Mouse (Mus musculus) limb, embryonic 11.5 days (tissue): ENCODE data around the gene Dcaf8. TPM values are rescaled to one million over a fixed set of nuclear protein-coding genes. Genes with fewer than 3 reads are reported as not detected.

Source experiments
- ATAC-seq: fragments of 200-750 bp; cut with Nextera tagmentation; 2 replicates; pipeline ENCODE4 v1.8.0; 2017; ENCODE audit warnings: low read depth; ENCODE audit not compliant: insufficient number of reproducible peaks, low FRiP score, low TSS enrichment
- DNase-seq: peaks from one replicate; pipeline ENCODE4 v3.0.0-alpha.2; 2015; ENCODE audit warnings: low spot score
- H3K27ac ChIP-seq: fragments of 300-500 bp; sonication (generic); replicated peaks from 2 replicates; pipeline ENCODE4 v1.5.1; 2014; ENCODE audit warnings: low read depth, mild to moderate bottlenecking, low read length
- H3K27me3 ChIP-seq: fragments of 300-500 bp; sonication (generic); 2 replicates; pipeline ENCODE4 v1.6.1; 2014; ENCODE audit warnings: mild to moderate bottlenecking, low read length, mixed read lengths; ENCODE audit not compliant: control insufficient read depth, insufficient read depth
- H3K36me3 ChIP-seq: fragments of 300-500 bp; sonication (generic); 2 replicates; pipeline ENCODE4 v1.6.1; 2014; ENCODE audit warnings: mild to moderate bottlenecking, low read length, moderate library complexity, mixed read lengths; ENCODE audit not compliant: control insufficient read depth, insufficient read depth
- H3K4me1 ChIP-seq: fragments of 300-500 bp; sonication (generic); 2 replicates; pipeline ENCODE4 v1.6.1; 2014; ENCODE audit warnings: low read length, mixed read lengths; ENCODE audit not compliant: control insufficient read depth, insufficient read depth
- H3K4me2 ChIP-seq: fragments of 300-500 bp; sonication (generic); 2 replicates; pipeline ENCODE4 v1.6.1; 2014; ENCODE audit warnings: low read depth, mild to moderate bottlenecking, moderate library complexity; ENCODE audit not compliant: severe bottlenecking
- H3K4me3 ChIP-seq: fragments of 300-500 bp; sonication (generic); 2 replicates; pipeline ENCODE4 v1.5.1; 2014; ENCODE audit warnings: low read depth, low read length
- H3K9ac ChIP-seq: fragments of 300-500 bp; sonication (generic); 2 replicates; pipeline ENCODE4 v1.6.1; 2014; ENCODE audit warnings: mild to moderate bottlenecking, low read length
- H3K9me3 ChIP-seq: fragments of 300-500 bp; sonication (generic); 2 replicates; pipeline ENCODE4 v1.6.1; 2016; ENCODE audit warnings: low read length; ENCODE audit not compliant: control insufficient read depth
- WGBS: fragments of 180-500 bp; shearing (Covaris S2); extraction: QIAGEN DNeasy Blood & Tissue Kit; methylation state at CpG from one replicate; pipeline ENCODE4 v1.1.7; 2014; 5-methylcytosine and 5-hydroxymethylcytosine counted together
- polyA plus RNA-seq: library from polyadenylated mRNA; unstranded; fragments of >200 nt; fragmentation: Nextera tagmentation; extraction: Ambion mirVana; gene quantifications from 2 replicates; pipeline ENCODE4 v1.2.1, GENCODE M21; 2014

Dcaf8 gene
- polyA plus RNA-seq, 1 experiment from 2014 or later, result 119 TPM

DNA sequence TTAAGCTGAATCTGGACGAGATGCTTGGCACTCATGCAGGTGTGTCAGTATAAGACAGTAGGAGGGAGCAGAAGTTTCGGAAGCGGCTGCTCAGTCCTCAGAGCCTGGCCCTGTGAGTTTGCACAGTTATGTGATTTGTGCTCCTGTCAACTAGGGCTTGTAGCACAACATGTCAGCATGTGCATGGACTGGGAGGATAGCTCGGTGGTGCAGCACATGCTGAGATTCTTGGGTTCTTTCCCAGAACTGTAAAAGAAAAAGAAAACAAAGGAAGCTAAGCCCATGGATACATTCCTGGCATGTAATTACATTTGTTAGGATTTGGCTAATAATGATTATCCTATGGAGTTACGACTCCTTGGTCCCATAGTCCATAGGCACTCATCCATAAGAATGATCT lies 25.3 kb downstream of the Dcaf8 start:
- no peak for ATAC-seq
- H3K27ac ChIP-seq, result no peak overlapping the region
- H3K4me2 ChIP-seq, result no peak overlapping the region
- DNase-seq, result no peak
- 89% methylated on average over 5 of the region's 5 CpGs for WGBS
- no peak overlapping the region for H3K4me3 ChIP-seq
- no peaks in the 10 kb centered on the region for H3K9me3 ChIP-seq
- no peak overlapping the region for H3K9ac ChIP-seq
- peaks cover 15% of the 10 kb centered on the region for H3K36me3 ChIP-seq
- H3K27me3 ChIP-seq, result no peaks in the 10 kb centered on the region
- no peaks in the 10 kb centered on the region for H3K4me1 ChIP-seq

DNA sequence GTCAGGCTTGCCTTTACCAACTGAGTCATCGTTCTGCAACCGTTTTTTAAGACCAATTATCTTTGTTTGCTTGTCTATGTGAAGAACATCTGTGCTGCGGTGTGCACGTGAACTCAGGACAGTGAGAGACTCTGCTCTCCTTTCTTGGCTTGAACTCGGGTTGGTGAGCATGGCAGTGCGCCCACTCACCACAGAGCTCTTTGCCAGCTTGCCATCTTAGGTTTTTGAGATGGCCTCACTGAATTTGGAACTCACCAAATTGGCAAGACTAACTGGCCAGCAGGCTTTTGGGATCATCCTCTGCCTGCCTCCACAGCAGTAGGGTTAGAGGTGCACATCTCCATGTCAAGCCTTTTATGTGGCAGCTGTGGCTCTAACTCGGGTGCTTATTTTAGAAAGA lies 29.9 kb downstream of the Dcaf8 start:
- H3K27me3 ChIP-seq, result no peaks in the 10 kb centered on the region
- WGBS, result 90% methylated on average over 7 of the region's 7 CpGs
- no peak overlapping the region for H3K4me2 ChIP-seq
- no peak overlapping the region for H3K4me3 ChIP-seq
- no peak overlapping the region for H3K9ac ChIP-seq
- H3K4me1 ChIP-seq, result no peaks in the 10 kb centered on the region
- H3K9me3 ChIP-seq, result no peaks in the 10 kb centered on the region
- peaks cover 13% of the 10 kb centered on the region for H3K36me3 ChIP-seq
- H3K27ac ChIP-seq, result no peak overlapping the region
- DNase-seq (no peak), ATAC-seq (no peak)

DNA sequence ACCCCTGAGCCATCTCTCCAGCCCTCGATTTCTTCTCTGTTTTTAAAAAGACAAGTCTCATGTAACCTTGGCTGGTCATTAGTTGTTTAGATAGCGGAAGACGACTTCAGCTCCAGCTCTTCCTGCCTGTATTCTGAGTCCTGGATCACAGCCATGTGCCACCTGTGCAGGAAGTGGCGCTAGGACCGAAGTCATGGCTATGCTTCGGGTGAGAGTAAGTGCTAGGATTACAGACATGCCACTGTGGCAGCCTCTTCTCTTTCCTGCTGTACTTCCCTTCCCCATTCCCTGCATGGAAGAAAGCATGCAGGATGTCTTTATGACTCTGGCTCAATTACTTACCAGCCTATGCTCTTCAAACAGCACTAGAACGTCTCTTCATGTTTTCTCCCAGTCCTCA lies 31.2 kb downstream of the Dcaf8 start:
- no peak for DNase-seq
- no peak overlapping the region for H3K4me3 ChIP-seq
- H3K36me3 ChIP-seq, result peaks cover 7% of the 10 kb centered on the region
- H3K4me1 ChIP-seq, result no peaks in the 10 kb centered on the region
- H3K27ac ChIP-seq, result no peak overlapping the region
- no peak for ATAC-seq
- H3K9me3 ChIP-seq, result no peaks in the 10 kb centered on the region
- H3K4me2 ChIP-seq, result no peak overlapping the region
- WGBS, result 84% methylated on average over 7 of the region's 7 CpGs
- H3K9ac ChIP-seq, result no peak overlapping the region
- H3K27me3 ChIP-seq, result no peaks in the 10 kb centered on the region

DNA sequence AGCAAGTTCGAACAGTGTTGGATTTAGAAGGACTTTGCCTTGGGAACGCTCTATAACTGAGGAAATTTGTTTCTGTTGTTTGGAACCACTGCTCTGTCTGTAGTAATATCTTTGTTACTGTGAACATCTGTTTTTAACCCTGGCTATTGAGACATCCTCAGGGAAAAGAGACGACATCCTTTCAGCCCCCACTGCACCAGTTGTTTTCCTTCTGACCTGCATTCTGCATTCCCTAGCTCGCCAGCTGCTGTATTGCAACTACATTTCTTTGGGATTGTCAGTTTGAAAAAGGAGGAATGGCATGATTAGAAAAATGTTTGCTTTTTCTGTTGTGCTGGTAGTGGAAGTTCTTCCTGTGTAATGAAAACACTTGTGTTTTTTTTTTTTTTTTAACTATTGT lies 33.0 kb downstream of the Dcaf8 start:
- Histone ChIP-seq H3K36me3 (peaks cover 5% of the 10 kb centered on the region), H3K9me3 (no peaks in the 10 kb centered on the region), H3K4me1 (no peaks in the 10 kb centered on the region), H3K27me3 (no peaks in the 10 kb centered on the region), H3K27ac (no peak overlapping the region), H3K4me3 (no peak overlapping the region), H3K9ac (no peak overlapping the region), H3K4me2 (no peak overlapping the region)
- ATAC-seq (no peak), DNase-seq (no peak)
- WGBS, result 74% methylated on average over 4 of the region's 4 CpGs

DNA sequence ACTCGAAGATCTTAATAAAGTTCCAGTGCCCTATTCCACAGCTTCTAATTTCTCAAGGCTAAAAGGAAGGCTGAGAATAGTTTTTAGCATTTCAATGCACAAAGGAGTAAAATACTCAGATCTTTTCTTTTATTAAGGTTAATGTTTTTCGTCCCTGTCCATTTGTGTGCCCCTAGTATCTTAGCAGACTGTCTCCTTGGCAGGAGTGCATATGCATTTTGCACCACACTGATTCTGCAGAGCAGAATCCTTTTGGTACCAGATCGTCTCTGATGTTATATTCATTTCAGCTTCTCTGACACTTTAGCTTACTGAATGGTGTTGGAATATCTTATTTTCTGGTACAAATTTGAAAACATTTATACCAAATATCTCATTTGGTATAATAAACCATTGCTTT lies 33.9 kb downstream of the Dcaf8 start:
- Histone ChIP-seq H3K4me2 (no peak overlapping the region), H3K4me3 (no peak overlapping the region), H3K9me3 (no peaks in the 10 kb centered on the region), H3K27ac (no peak overlapping the region), H3K27me3 (no peaks in the 10 kb centered on the region), H3K9ac (no peak overlapping the region), H3K4me1 (no peaks in the 10 kb centered on the region), H3K36me3 (peaks cover 10% of the 10 kb centered on the region)
- WGBS, result 92% methylated on average over 3 of the region's 3 CpGs
- DNase-seq (no peak), ATAC-seq (no peak)

DNA sequence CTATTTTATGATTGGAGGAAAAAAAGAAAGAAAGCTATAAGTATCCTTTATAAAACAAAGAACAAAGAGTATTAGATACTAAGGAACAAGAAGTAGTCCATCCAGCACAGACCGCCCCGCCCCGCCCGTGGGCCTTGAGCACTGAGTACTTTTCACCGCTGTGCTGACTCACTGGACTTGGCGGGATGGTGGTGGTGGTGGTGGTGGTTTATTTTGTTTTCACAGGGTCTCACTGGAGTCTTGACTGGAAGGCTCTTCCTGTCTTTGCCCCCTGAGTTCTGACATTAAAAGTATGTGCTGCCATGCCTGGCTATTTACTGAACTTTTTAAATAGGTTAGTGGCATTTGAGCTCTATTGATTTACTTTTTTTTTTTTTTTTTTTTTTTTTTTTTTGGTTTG lies 35.2 kb downstream of the Dcaf8 start:
- H3K4me2 ChIP-seq, result no peak overlapping the region
- DNase-seq, result no peak
- WGBS, result 95% methylated on average over 6 of the region's 6 CpGs
- H3K36me3 ChIP-seq, result peaks cover 20% of the 10 kb centered on the region
- no peaks in the 10 kb centered on the region for H3K9me3 ChIP-seq
- ATAC-seq, result 0 out of 2 replicates have a peak, but pooled peaks have one; percentile 35
- H3K9ac ChIP-seq, result no peak overlapping the region
- H3K4me1 ChIP-seq, result no peaks in the 10 kb centered on the region
- no peak overlapping the region for H3K4me3 ChIP-seq
- no peak overlapping the region for H3K27ac ChIP-seq
- H3K27me3 ChIP-seq, result no peaks in the 10 kb centered on the region

DNA sequence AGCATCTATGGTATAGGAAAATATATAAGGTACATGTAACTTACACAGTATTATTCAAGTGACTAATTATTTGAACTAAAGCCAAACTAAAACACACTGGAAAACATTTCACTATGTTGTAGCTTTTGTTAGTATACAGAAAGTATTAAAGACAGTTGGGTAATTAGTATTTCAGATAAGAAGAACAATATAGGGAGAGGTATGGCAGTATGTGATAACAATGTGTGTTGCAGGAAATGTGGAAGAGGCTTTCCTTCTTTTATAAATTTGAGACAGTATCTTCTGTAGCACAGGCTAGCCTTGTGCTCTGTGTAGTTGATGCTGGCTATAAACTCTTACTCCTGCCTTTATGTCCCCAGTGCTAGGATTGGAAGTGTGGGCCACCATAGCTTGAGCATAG lies 36.0 kb downstream of the Dcaf8 start:
- no peak overlapping the region for H3K4me2 ChIP-seq
- no peak overlapping the region for H3K9ac ChIP-seq
- ATAC-seq, result no peak
- no peak overlapping the region for H3K27ac ChIP-seq
- H3K4me3 ChIP-seq, result no peak overlapping the region
- H3K4me1 ChIP-seq, result no peaks in the 10 kb centered on the region
- no peak for DNase-seq
- H3K27me3 ChIP-seq, result no peaks in the 10 kb centered on the region
- no peaks in the 10 kb centered on the region for H3K9me3 ChIP-seq
- peaks cover 23% of the 10 kb centered on the region for H3K36me3 ChIP-seq

DNA sequence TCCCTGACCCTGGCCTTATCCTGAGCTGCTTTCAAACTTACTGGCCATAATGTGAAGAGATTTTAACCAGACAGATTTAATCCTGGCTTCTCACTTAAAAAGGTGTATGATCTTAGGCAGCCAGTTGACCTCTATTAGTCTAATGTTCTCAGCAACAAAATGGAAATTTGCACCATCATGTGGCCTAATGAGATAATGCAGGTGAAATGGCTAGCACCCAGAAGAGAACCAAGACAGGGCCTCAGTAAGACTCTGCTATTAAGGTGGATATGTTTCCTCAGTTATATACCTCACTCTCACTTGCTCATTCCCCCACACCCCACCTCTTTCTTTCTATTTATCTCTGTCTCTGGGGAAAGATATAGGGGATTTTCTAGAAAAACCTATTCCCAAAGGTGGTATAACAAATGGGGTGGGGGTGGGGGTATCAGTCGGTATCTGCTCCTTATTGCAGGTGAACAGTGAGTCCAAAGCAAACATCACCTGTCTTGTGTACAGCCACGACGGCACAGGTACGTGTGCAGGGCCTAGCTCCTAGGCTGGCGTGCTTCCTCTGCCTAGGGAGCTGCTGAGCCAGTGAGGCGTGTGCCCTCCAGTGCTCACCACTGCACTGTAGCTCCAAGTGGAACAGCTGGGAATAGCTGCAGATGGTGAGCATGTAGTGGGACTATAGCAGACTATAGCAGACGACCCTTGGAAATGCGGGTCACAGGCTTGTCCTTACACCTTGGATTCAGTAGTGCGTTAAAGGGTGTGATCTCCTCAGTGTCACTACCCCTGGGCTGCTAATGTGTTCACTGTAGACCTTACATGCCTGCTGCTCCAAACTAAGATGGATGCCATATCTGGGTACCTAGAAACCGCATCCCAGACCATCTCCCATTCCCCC lies 38.8 kb downstream of the Dcaf8 start:
- H3K27me3 ChIP-seq, result no peaks in the 10 kb centered on the region
- H3K27ac ChIP-seq, result no peak overlapping the region
- peaks cover 24% of the 10 kb centered on the region for H3K36me3 ChIP-seq
- DNase-seq, result no peak
- H3K4me3 ChIP-seq, result no peak overlapping the region
- 90% methylated on average over 10 of the region's 10 CpGs for WGBS
- H3K9me3 ChIP-seq, result no peaks in the 10 kb centered on the region
- H3K4me1 ChIP-seq, result no peaks in the 10 kb centered on the region
- H3K9ac ChIP-seq, result no peak overlapping the region
- ATAC-seq, result 0 out of 2 replicates have a peak, but pooled peaks have one; percentile 31
- no peak overlapping the region for H3K4me2 ChIP-seq

DNA sequence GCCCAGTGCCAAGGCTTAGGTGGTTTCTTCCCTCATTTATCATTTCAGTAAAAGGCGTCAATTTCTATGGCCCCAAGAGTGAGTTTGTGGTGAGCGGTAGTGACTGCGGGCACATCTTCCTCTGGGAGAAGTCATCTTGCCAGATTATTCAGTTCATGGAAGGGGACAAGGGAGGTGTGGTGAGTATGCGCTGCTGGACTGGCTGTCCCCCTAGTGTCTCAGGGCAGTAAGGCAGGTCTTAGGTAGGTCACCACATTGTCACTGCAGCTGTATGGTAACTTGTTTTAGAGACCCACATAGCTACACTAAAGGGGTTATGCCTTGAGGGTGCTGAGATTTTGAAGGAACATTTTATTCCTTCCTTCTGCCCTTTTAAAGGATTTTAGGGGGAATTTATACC lies 41.0 kb downstream of the Dcaf8 start:
- H3K27me3 ChIP-seq, result no peaks in the 10 kb centered on the region
- H3K9me3 ChIP-seq, result no peaks in the 10 kb centered on the region
- no peak overlapping the region for H3K27ac ChIP-seq
- DNase-seq (no peak), ATAC-seq (no peak)
- H3K4me1 ChIP-seq, result no peaks in the 10 kb centered on the region
- H3K36me3 ChIP-seq, result peaks cover 30% of the 10 kb centered on the region
- no peak overlapping the region for H3K4me3 ChIP-seq
- H3K4me2 ChIP-seq, result no peak overlapping the region
- no peak overlapping the region for H3K9ac ChIP-seq
- 81% methylated on average over 4 of the region's 4 CpGs for WGBS
